Mouse (Mus musculus) left cerebral cortex, postnatal 14 days (tissue): ENCODE measurements at regions not wholly inside any gene's neighbourhood (a gene's known extent, or its start where the extent isn't known, plus 50 kb on each side); places are given as distances from the start of the nearest gene placed in this dataset.

Experiments used
- DNase-seq, 2 experiments: peaks; one replicate each; pipeline ENCODE4 v3.0.0; 2021 to 2022; ENCODE audit warnings: low spot score in 2 of 2, mixed read lengths in 1 of 2
- intact Hi-C: fragments of 180-260 bp; cut with DNase I; formaldehyde crosslinking; loops from one replicate; pipeline ENCODE4 v1.15.1; 2025

GRCm38 (mm10) chr1:110400051-110400450, 417.8 kb downstream of the Cdh7 start:
- intact Hi-C loops, result no loop called here
- DNase-seq, result no peak

GRCm38 (mm10) chr1:110447742-110448312, 465.6 kb downstream of the Cdh7 start:
- DNase-seq, result no peak
- intact Hi-C loops, result no loop called here

GRCm38 (mm10) chr1:110483476-110483875, 493.9 kb downstream of the Cdh19 start:
- DNase-seq, result no peak

GRCm38 (mm10) chr1:110489372-110489771, 488.0 kb downstream of the Cdh19 start:
- DNase-seq, result peak; percentile 3 to 6
- intact Hi-C loops, result no loop called here

More at GRCm38 (mm10) chr1:110483476-110483875, 493.9 kb downstream of the Cdh19 start:
- intact Hi-C loops, result no loop called here
